Mouse (Mus musculus): ENCODE data around the gene Gm3173.
"Not testable (repeated sequence)": the region's sequence is repeated elsewhere in the genome, so short reads cannot be mapped to it uniquely, and the experiment has no call there.

Gene Gm3173

GRCm38 (mm10) chr14:4430692-4431091 lies at the start of gene Gm3173:
TSS of gene Gm3173 (plus strand) at chr14:4430992.
- in situ Hi-C loops (cut with MboI, MseI), result not testable (repeated sequence)

- in situ Hi-C loops (cut with MboI, MseI), result loop anchor here (5.0 kb wide), 1 partner anchor 447 kb away; no protein-coding TSS in a partner anchor
Measured at GRCm38 (mm10) chr14:4385606-4386005, 45.2 kb upstream of the Gm3173 start.

GRCm38 (mm10) chr14:4392841-4393530 lies 37.8 kb upstream of the Gm3173 start:
- in situ Hi-C loops (cut with MboI, MseI), result not testable (repeated sequence)

- in situ Hi-C loops (cut with MboI, MseI), result not testable (repeated sequence)
Measured at GRCm38 (mm10) chr14:4397226-4397625, 33.6 kb upstream of the Gm3173 start, which contains the start of gene Gm3159. TSS of gene Gm3159 (plus strand) at chr14:4397526.

GRCm38 (mm10) chr14:4398624-4399023 lies 32.2 kb upstream of the Gm3173 start:
- in situ Hi-C loops (cut with MboI, MseI), result not testable (repeated sequence)

GRCm38 (mm10) chr14:4400115-4400789 lies 30.5 kb upstream of the Gm3173 start:
- in situ Hi-C loops (cut with MboI, MseI), result not testable (repeated sequence)

GRCm38 (mm10) chr14:4401245-4401644 lies 29.5 kb upstream of the Gm3173 start:
- in situ Hi-C loops (cut with MboI, MseI), result not testable (repeated sequence)

GRCm38 (mm10) chr14:4403840-4404239 lies 27.0 kb upstream of the Gm3173 start:
- in situ Hi-C loops (cut with MboI, MseI), result not testable (repeated sequence)

- in situ Hi-C loops (cut with MboI, MseI), result not testable (repeated sequence)
Measured at GRCm38 (mm10) chr14:4409939-4410338, 20.9 kb upstream of the Gm3173 start.

- in situ Hi-C loops (cut with MboI, MseI), result not testable (repeated sequence)
Measured at GRCm38 (mm10) chr14:4414965-4415835, 15.6 kb upstream of the Gm3173 start, which contains the start of gene Gm3164. TSS of gene Gm3164 (plus strand) at chr14:4415448.

DNA sequence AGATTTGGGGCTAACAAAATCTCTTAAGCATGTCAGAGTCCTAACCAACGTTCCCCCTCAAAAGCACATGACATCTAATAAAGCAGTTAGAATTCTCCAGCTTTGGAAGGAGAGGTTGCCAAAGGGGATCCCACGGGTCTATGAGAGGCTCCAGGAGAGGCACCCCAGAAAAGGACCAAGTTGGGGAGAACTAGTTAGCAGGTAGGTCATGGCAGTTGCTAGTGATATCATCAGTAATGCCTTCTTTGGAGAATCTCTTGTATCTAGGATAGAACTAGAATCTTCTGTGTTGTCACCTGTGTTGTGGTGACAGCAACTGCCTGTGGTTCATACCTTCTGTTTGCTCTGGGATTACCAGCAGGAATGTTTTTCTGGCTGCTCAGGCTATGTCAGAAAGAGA lies 50.7 kb downstream of the Gm3173 start, which contains the start of gene Gm3182:
Gene Gm3182, plus strand, starts transcription at position 301 of the 400 bp plus-strand sequence.
- in situ Hi-C loops (cut with MboI, MseI), result not testable (repeated sequence)

DNA sequence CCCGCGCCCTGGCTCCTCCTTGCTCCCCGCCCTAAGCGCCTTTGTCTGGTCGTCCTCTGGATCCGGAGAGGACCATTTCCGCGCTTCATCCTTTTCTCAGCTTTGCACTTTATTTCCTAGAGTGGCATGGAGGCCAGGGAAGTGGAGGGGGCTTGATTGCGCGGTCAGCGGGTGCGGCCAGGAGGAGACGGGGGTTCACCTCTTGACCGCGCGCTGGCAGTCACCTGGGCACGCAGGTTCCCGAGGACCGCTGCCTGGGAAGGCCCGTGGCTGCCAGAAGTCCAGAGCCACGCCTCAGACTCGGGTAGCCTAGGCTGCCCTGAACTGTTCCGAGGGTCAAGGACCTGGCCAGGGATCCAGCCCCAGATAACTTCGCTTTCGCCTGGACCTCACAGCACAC lies 68.6 kb downstream of the Gm3173 start:
- in situ Hi-C loops (cut with MboI, MseI), result loop anchor here (10.0 kb wide), 1 partner anchor 225 kb away; the partner anchor contains the start of gene Gm3252

DNA sequence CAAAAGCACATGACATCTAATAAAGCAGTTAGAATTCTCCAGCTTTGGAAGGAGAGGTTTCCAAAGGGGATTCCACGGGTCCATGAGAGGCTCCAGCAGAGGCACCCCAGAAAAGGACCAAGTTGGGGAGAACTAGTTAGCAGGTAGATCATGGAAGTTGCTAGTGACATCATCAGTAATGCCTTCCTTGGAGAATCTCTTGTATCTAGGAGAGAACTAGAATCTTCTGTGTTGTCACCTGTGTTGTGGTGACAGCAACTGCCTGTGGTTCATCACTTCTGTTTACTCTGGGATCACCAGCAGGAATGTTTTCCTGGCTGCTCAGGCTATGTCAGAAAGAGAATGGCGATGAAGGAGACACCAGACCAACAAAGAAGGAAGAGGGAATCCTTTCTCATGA lies 124.3 kb downstream of the Gm3173 start, which contains the start of gene Gm3047:
Gene Gm3047, plus strand, starts transcription at position 301 of the 400 bp plus-strand sequence.
- in situ Hi-C loops (cut with MboI, MseI), result not testable (repeated sequence)

Data from regulatory T cell (primary cell).